Mouse (Mus musculus) embryo, embryonic 11 days (tissue): ENCODE results near the gene Bphl.

ENCODE experiments used
- DNase-seq: peaks from one replicate; pipeline ENCODE4 v3.0.0-alpha.2; 2015

Gene Bphl

DNA sequence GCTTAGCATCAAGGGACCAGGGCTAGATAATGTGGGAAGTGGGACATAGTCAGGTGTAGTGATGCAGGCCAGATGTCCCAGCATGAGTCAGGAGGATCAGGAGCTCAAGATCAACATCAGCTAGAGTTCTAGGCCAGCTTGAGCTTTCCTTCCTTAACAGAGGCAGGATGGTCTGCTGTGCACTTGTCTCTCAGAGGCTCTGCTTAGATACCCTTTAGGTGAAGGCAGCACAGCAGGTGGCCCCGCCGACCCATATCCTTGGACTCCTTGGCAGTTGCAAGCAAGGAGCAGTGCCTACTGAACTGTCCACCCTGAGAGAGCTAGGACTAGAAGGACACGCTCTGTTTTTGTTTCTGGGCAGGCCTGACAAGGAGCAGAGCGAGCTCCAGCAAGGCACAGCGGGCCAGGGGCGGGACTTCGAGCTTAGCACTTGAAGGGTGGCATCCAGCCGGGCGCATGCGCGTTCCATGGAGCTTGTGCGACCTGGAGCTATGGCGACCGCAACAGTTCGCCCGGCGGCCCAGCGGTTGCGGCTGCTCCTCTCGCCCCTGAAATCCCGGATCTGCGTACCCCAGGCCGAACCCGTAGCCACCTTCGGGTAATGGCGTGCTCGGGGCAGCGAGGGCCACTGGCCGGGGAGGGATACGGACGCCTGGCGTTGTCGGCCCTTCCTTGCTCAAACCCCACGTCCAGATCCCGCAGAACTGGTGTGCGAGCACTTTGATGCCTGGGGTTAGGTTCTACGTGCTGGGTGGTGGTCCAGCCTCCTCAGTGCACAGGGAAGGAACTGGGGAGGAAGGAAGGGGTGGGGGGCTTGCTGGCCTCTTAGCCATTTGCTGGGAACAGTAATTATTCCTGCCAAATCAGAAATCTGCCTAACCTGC is at the start of gene Bphl:
Bphl (plus strand) TSS at position 426 of the 884 bp plus-strand sequence.
- peak; percentile 97 for DNase-seq

GRCm38 (mm10) chr13:33989625-33990024 is 47.8 kb upstream of the Bphl start:
- no peak for DNase-seq

GRCm38 (mm10) chr13:33995197-33995596 is 42.2 kb upstream of the Bphl start:
- peak; percentile 77 for DNase-seq

- DNase-seq = peak; percentile 95
Measured at GRCm38 (mm10) chr13:34002058-34003006, 35.1 kb upstream of the Bphl start, which contains the start of the genes Ripk1 and Serpinb6a. TSS of gene Ripk1 (plus strand) at chr13:34002363. TSS of gene Serpinb6a (minus strand) at chr13:34002794.

DNA sequence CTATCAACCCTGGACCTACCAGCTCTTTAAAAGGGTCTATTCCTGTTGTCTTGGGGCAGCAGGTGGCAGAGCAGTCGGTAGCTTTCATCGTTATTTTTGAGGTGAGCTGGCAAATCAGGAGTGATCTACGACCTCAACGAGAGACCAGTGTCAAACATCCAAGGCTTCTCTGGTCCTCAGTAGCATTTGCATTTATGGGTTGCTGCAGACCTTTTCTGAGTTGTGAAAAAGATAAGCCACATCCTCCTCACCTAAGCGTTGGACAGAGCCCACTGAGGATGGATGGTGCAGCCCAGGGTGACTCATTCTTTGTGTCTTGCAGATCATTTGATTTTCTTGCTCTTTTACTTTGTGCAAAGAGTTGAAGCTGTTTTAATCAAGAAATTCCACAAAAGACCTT is 34.3 kb upstream of the Bphl start:
- DNase-seq = no peak

DNA sequence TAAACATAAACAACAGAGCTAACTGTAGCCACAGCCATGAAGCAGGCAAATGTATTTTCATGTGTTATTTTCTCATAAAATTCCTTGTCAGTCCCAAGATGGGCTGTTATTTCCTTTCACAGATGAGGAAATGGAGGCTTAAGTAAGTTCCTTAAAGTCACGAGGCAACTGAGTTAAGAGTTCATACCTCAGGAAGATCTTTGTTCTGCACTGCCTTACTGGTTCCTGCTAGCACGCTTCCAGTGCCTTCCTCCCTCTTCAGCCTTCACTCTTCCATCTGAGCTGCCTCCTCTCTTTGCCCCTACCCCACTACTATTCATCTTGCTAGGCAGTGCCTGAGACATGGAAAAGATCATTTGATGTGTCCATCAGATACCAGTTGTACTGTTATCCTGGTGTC is 30.2 kb upstream of the Bphl start:
- no peak for DNase-seq

GRCm38 (mm10) chr13:34016927-34017569 is 20.3 kb upstream of the Bphl start:
- DNase-seq = no peak

DNA sequence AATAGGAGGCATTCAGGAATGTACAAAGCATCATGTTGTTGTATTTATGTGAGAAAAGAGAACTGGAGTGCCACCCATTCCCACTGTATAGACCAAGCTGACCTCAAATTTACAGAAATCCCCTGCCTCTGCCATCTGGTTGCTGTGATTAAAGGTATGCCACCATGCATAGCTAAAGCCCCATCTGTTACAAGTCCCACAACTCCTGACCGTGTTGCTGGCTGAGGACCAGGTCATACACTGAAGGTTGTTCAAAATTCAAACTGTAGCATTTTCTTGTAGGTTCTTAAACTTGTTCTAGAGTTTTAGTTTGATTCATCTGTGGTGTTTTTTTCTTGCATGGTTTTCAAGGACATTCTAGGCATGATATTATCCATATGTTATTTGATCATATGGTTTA is 18.9 kb upstream of the Bphl start:
- no peak for DNase-seq

DNA sequence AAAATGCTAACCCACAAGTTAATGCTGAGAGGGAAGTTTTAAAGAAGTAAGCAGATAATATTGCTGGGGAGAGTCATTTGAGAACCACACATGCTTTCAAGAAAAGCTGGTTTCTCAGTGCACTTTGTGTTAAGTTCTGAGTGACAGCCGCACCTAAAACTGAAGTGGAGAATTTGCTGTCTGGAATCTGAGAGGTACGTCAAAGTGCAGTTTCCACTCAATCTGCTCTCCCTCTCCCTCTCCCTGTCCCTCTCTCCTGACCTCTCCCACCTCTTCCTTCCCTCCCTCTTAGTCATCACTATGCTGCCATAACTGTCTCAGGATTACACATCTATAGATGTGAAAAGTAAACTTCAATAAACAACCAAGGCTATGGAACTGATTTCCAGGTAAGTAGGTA is 15.4 kb upstream of the Bphl start:
- DNase-seq = no peak

DNA sequence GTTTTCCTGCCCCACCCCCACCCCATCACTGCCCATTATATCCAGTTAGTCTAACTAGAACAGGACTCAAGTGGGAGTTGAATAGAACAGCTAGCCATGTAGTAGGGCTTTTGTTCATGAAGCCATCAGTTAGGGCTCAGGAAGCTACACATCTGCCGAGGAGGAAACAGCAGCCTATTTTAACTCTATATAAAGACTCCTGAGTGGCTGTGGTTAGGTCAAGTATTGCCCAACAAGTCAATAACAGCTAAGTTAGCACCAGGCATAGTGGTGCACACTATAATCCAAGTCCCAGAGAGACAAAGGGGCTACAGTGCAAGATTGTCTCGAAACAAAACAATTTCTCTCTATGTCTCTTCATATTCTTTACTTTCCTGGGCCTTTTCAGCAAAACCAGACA is 5.4 kb upstream of the Bphl start:
- no peak for DNase-seq

DNA sequence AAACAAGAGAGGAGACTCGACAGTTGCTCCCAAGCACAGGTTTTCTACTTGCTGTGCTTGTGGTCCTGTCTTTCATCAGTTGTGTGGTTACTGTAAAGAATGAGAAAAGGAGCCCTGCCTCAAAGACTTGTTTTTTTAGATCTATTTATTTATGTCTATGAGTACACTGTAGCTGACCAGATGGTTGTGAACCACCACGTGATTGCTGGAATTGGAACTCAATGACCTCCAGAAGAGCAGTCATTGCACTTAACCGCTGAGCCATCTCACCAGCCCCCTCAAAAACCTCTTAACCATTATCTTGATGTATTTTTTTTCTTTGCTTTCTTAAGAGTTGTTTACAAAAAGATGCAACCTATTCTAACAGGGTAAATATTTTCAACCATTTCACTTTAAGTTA is 2.0 kb upstream of the Bphl start:
- no peak for DNase-seq

GRCm38 (mm10) chr13:34036726-34037125 is 671 bp upstream of the Bphl start:
- DNase-seq = no peak

DNA sequence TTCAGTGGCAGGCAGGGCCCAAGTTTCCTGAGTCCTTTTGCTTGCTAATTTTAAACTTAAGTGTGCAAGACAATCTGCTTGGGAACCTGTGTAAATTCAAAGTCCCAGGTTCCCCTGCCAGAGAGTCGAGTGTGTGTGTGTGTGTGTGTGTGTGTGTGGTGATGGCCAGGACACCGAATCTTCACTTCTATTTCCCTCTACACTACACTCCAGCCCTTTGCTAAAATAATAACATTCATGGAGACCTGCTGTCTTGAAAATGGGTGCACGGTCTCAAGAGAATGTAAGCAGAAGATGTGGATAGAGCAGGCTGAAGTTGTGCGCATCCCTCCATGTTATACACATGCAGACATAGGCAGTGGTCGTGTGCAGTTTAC is 647 bp downstream of the Bphl start:
- DNase-seq = no peak

DNA sequence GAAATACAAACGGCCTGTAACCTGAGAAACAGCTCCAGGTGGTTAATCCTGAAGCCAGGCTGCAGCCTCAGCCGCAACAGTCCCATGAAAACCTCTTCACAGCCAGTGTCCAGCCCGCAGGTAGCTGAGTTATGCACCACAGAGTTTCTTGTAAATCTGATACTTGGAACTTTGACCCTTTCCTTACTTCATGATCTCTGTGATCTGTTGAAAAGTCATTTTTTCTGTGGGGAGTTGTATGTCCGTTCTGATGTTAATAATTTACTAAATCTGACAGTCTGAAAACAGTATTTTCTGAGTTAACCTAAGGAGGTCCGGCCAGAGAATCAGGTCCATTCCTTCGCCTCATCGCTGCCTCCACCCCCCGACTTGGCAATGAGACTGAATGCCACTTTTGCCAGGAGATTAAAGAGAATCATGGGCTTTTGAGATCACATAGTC is 1.5 kb downstream of the Bphl start:
- peak; percentile 25 for DNase-seq

GRCm38 (mm10) chr13:34040091-34040490 is 2.7 kb downstream of the Bphl start:
- no peak for DNase-seq

DNA sequence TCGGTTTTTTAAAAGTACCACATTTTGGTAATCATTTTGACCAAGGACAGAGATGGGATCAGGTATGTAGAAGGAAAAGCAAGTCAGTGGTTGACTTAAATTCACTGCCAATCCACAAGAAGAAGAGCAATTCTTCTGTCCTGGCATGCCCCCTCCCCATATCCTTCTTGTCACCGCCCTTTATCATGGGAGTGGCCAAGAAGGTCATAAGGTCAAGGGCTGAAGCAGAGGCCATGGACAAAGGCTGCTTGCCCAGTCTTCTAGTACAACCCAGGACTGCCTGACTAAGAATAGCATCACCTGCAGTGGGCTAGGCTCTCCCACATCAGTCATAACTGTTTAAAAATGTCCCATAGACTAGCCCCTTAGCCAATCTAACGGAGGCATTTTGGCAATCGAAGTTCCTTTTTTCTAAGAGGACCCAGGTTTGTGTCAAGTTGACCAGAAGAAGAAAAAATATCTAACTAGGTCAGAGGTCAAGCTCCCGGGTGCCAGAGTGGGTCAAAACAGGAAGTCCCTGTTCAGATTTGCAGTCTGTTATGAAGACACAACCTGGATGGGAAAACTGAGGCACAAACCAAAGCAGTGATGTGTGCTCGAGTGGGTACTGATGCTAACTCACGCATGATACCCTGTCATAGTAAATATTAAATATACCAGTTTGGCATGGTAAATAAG is 6.5 kb downstream of the Bphl start:
- no peak for DNase-seq

DNA sequence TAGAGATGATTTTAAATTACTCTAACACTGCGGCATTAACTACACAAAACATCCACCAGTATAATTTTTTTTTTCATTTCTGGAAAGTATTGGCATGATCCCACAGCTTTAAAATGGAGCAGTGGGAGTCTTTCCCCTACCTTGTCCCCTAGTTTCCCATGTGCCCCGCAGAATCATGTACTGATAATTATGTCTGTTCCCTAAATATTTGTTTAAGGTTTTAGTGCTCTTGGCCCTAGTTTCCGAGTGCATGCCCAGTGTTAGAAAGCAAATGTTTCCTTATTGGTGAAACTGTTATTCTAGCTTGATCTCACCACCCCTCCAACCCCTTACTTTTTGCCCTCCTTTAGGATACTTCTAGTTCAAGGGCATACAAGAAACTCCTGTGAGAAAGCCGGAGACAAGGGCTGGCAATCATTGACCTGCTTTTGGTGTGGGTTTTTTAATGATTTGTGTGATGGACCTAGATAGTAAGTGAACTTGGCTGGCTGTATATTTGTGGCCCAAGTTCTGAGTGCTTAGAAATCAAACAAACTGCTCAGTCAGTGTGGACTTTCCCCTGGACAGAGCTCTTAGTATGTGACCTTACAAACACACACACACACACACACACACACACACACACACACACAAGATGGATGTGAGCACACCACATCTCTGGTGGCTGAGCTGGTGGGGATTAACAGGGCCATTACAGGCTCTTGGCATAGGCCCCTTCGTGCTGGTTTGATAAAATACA is 8.3 kb downstream of the Bphl start:
- DNase-seq = no peak

DNA sequence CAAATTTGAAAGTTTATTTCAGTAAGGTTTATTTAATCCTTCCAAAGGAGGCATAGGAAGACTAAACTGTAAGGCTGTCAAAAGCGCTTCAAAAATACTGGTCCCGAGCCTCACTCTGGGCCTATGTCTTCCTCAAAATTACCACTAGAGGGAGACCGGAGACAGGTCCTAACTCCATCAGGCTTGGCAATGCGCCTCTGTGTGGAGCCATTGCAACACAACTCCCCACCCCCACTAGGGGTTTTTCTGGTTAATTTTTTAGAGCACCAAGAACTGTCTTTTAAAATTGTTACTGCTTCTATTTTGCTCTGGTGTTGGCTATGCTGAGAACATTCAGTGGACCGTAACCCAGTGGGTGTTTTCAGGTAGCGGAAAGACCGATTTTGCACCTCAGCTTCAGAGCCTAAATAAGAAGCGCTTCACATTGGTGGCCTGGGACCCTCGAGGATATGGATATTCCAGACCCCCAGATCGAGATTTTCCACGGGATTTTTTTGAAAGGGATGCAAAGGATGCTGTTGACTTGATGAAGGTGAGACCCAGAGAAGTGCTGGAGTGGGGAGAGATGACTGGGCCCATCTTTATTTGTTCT is 9.1 kb downstream of the Bphl start:
- peak; percentile 89 for DNase-seq

DNA sequence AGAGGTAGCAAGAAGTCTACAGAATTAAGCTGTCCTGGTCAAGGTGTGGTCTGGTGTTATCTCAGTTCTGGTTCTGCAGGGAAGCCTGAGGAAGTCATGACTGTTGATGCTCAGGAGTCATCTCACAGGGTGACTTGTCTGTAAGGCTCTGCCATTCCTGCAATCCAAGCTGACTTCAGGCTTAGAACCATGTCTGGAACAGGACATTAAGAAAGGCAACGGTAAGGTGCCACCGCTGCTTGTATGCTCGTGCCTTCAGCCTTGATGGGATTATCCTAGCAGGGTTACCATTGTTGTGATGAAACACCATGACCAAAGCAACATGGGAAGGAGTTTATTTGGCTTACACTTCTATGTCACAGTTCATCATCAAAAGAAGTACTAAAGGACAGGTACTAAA is 10.1 kb downstream of the Bphl start:
- DNase-seq = no peak

- no peak for DNase-seq
Measured at GRCm38 (mm10) chr13:34050479-34050878, 13.1 kb downstream of the Bphl start.

DNA sequence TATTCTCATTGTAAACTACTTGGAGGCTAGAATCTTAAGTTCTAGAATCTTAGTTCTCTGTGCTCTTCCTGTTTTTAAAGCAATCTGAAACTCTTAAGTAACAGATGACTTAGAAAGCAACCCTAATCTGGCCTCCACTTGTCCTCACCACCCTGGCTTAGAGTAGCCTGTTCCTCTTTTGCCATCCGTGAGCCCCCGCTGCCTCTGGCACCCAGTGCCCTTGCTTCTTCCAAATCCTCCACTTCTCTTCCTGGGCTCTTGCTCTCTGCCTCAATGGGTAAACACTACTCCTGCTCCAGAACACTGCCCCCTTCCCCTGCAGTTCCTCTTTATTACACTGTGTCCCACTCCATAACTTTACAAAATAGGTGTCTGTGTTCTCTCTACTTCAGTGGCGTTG is 14.3 kb downstream of the Bphl start:
- DNase-seq = no peak
